Mouse (Mus musculus): ENCODE results near the gene Slc35b2.

Gene Slc35b2

DNA sequence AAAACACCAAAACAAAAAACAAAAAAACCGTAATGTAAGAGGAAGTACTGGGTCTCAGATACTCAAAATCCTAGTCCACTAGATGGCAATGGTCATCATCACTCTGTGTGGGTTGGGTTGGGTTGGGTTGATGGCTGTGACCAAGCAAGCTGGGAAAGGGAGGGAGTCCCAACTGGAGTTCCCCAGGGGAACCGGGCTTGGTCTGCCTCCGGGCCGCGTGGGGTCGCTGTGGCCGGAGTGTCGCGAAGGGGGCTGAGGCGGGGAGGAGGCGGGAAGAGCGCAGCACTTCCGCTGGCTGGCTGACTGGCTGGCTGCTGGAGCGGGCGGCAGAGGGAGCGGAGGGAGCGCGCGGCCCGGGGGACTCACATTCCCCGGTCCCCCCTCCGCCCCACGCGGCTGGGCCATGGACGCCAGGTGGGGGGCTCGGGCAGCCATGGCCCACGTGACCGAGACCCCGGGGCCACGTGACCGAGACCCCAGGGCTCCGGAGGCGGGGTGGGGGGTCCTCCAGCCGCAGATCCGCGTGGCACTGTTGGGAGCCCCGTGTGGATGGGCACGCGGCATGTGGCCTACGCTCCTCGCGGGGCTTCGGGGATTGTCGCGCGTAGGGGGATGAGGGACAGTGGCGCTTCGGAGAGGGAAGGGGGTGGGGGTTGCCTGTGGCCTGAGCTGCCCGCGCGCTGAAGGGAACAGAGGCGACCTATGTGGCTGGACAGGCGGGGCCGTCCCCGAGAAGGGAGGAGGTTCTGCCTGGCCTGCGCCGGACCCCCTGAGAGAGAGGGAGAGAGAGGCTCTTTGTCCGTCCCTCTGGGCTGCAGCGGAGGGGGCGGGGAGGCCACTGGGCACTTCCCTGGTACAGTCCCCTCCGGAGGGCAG, at the start of gene Slc35b2:
Gene Slc35b2 (plus strand): TSS at position 220 of the 876 bp plus-strand sequence.
- DNase-seq (ENCODE audit: low spot score): peak; percentile 89

DNA sequence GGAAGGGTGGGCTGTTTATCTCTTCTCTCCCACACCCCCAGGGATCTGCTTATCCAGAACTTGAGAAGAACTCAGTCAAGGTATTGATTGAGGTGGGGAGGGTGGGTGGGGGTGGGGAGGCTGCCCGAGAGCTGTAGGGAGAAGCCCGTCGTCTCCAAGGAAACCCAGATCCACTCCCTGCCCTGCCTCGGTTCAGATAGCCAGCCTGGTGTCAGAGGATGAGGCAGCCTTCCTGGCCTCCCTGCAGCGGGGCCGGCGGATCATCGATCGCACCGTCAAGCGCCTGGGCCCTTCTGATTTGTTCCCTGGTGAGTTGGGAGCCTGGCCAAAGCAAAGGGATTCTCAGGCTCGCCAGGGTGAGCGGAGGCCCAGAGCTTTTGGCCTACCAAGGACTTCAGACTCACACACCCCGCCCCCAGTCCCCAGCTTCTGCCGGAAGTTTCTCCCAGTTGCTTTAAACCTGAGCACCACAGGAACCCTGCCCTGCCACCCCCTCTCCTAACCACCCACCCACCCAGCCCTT, 48.4 kb upstream of the Slc35b2 start:
- DNase-seq (ENCODE audit: low spot score): no peak

DNA sequence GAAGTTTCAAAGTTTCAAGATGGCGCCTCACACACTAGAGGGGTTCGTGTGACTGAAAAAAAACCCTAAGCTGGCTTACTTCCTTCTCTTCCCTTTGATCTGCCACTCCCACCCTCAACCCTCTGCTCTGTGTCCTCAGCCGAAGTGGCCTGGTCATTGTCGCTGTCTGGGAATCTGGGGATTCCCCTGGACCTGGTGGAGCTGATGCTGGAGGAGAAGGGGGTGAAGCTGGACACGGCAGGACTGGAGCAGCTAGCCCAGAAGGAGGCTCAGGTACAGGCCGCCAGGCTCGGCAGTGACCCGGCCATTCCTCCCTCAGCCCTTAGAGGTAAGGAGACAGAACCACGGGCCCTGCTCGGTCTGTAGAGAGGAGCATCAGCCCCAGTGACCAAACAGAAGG, 47.9 kb upstream of the Slc35b2 start:
- no peak for DNase-seq (ENCODE audit: low spot score)

DNA sequence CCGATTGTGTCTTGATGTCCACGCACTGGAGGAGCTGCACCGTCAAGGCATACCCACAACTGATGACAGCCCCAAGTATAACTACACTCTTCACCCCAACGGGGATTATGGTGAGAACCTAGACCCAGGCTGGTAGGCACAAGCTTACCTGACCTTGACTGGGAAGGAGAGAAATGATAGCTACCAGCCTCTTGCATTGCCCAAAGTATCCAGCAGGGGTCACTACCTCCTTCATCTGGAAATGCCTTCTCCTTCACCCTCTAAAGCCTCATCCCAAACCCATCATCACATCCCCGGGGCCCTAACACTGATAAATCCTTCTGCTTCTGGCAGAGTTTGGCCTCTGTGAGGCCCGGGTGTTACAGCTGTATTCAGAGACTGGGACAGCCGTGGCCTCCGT, 47.2 kb upstream of the Slc35b2 start:
- peak; percentile 87 for DNase-seq (ENCODE audit: low spot score)

DNA sequence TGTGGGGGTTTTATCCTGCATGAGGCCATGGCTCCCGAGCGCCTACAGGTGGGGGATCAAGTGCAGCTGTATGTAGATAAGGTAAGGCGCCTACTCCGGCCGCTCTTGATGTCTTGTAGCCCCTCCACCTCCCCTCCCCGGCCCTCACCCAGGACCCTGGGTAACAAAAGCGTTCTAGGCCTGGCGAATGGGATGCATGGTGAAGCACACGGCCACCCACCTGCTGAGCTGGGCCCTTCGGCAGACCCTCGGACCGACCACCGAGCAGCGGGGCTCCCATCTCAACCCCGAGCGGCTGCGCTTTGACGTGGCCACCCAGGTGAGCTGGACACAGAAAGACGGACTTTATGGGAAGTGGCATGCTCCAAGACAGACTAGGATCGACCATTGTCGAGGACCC, 46.5 kb upstream of the Slc35b2 start:
- no peak for DNase-seq (ENCODE audit: low spot score)

GRCm38 (mm10) chr17:45517549-45518215, 46.0 kb upstream of the Slc35b2 start:
- no peak for DNase-seq (ENCODE audit: low spot score)

GRCm38 (mm10) chr17:45518766-45519475, 44.8 kb upstream of the Slc35b2 start:
- no peak for DNase-seq (ENCODE audit: low spot score)

DNA sequence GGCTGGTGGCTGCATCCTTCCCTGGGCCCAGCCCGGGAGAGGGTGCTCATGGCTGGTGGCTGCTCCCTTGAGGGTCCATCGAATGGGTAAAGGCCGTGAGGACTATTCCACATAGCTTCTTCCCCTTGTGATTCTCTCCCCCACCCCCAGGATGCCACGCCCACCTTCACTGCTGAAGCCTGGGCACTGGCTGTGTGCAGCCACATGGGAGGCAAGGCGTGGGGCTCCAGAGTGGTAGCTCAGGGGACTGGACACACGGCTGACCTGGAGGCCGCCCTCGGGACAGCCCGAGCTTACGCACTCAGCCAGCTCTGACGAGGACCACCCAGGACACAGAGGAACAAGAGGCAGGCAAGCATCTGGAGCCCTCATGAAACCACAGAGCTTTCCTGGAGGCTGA, 43.5 kb upstream of the Slc35b2 start:
- no peak for DNase-seq (ENCODE audit: low spot score)

DNA sequence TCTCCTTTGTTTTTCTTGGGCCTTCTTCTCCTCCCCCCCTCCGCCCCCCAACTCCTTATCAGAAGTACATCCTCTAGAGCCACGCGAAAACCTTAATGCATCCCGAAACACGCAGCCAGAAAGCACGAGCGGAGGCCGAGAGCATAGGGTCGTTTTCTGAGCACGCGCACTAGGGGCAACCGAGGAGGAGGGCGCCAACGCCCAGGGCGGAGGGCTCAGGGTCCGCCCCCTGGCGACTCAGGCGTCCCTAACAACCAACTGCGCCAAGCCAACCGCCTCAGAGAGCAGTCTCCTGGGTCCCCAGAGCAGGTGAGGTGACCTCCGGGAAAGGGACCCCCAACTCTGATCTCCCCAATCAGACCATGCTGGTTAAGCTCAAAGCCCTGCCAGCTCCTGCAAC, 40.4 kb upstream of the Slc35b2 start, which contains the start of gene Tcte1:
Gene Tcte1 (plus strand): TSS at position 172 of the 400 bp plus-strand sequence.
- DNase-seq (ENCODE audit: low spot score): no peak

GRCm38 (mm10) chr17:45524961-45525360, 38.7 kb upstream of the Slc35b2 start:
- no peak for DNase-seq (ENCODE audit: low spot score)

DNA sequence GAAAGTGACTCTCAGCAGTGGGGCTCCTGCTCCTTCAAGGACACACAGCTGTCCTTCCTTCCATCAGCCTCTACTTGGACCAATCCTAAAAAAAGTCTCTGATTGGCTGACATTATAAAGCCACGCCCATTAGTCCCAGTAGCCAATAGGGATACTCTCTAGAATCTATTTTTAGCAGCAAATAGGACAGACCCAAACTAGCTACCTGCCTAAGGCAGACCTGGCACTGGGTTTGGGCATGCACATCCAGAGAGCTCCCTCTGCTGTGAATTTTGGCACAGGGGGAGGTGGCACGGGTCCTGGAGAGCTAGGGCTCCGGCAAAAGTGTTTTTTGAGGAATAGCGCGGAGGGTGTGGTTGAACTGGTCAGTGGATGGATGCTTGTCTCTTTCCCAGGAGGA, 37.1 kb upstream of the Slc35b2 start:
- DNase-seq (ENCODE audit: low spot score): no peak

DNA sequence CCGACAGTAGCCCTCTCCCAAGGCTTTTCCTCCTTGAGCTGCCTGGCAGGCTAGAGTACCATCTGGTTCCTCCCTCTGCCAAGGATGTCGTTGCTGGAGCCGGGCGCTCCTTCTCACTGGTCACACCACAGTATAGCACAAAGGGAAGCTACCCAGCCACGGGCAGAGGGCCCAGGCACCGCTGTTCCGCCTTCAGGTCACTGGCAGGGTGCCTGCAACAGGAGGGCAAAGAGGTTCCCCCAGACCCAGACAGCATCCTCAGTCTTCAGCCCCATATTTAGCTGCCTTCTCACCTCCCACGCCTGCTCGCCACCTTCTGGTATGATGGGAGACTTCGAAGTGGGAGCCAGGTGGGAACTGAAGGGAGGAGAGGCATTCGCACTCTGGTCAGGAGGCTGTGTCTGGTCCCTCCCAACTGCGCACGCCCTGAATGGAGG, 33.3 kb upstream of the Slc35b2 start:
- peak; percentile 64 for DNase-seq (ENCODE audit: low spot score)

DNA sequence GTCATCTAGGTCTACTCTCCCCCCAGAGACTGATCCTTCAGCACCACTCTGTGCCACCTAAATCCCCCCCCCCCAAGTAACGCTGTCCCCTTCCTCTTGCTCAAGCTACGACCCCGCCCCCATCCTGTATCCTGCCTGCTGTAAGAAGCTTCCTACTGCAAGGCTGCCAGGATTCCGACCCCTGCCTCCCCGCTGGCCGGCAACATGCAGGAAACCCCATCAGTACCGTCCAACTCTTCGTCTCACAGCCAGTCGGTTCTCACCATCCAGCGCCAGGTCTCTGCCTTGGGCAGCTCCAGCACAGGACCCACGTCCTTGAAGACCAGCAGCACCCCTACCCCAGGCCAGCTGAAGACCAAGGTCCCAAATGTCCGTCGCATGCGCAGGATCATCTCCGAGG, 30.8 kb upstream of the Slc35b2 start:
- no peak for DNase-seq (ENCODE audit: low spot score)

GRCm38 (mm10) chr17:45536264-45536663, 27.4 kb upstream of the Slc35b2 start:
- DNase-seq (ENCODE audit: low spot score): no peak

DNA sequence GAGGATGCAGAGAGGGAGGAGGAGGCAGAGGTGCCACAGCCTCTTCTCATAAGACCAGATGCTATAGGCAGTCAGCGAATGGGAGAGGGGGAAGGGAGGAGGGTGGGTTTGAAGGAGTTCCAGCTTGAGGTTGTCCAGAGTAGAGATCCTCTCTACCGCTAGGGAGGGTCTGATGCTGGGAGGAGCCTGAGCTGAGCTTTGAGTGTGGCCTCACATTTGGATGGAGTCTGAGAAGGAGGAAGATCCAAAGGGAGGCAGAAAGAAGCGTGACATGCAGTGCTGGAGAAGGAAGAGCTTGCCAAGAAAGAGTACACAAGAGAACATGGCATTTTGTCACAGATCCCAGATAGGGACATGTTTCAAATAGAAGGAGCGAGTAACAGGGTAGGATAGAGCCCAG, 25.3 kb upstream of the Slc35b2 start:
- no peak for DNase-seq (ENCODE audit: low spot score)

DNA sequence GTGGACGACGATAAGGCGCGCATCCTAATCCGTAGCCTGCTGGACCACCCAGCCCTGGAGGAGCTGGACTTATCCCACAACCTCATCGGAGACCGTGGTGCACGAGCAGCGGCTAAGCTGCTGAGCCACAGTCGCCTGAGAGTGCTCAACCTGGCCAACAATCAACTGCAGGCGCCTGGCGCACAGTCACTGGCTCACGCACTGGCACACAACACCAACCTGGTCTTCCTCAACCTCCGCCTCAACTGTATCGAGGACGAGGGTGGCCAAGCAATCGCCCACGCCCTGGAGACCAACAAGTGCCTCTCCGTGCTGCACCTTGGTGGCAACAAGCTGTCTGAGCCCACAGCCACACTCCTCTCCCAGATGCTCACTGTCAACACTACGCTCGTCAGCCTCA, 24.0 kb upstream of the Slc35b2 start:
- DNase-seq (ENCODE audit: low spot score): no peak

- DNase-seq (ENCODE audit: low spot score): no peak
These were observed 21.5 kb upstream of the Slc35b2 start for GRCm38 (mm10) chr17:45542129-45542528.

- DNase-seq (ENCODE audit: low spot score): no peak
These were observed 21.0 kb upstream of the Slc35b2 start for GRCm38 (mm10) chr17:45542705-45543104.

GRCm38 (mm10) chr17:45543115-45543514, 20.6 kb upstream of the Slc35b2 start:
- no peak for DNase-seq (ENCODE audit: low spot score)

- no peak for DNase-seq (ENCODE audit: low spot score)
These were observed 19.4 kb upstream of the Slc35b2 start for GRCm38 (mm10) chr17:45544001-45544872.

- no peak for DNase-seq (ENCODE audit: low spot score)
These were observed 18.8 kb upstream of the Slc35b2 start for GRCm38 (mm10) chr17:45544873-45545277.
